Mouse (Mus musculus): Measurements from ENCODE around the gene Chchd2. TPM values are rescaled to one million over a fixed set of nuclear protein-coding genes. Genes with fewer than 3 reads are reported as not detected.
"Not testable (repeated sequence)": the region's sequence is repeated elsewhere in the genome, so short reads cannot be mapped to it uniquely, and the experiment has no call there.

The Chchd2 gene
- polyA plus RNA-seq, 1 experiment from 2014 or later = 847 TPM

DNA sequence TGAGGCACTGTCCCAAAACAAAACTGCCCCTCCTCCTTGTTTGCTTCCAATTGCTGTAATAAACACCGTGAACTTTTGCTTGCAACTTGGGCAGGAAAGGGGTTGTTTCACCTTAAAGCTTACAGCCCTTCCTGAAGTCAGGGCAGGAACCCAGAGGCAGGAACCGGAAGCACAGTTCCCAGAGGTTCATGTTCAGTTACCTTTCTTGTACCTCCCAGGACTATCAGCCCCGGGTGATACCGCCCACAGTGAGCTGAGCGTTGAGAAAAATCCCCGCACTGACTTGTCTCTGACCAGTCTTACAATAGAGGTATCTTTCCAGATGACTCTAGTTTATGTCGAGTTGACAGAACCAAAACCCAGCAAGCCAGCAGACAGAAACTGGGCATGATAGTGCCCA, 22.3 kb upstream of the Chchd2 start:
- Histone ChIP-seq H3K4me1 (0 out of 2 replicates have a peak, but pooled peaks cover 6% of the 10 kb centered on the region), H3K9ac (no peak overlapping the region), H3K4me3 (no peak overlapping the region), H3K36me3 (no peaks in the 10 kb centered on the region), H3K9me3 (no peaks in the 10 kb centered on the region), H3K4me2 (no peak overlapping the region), H3K27ac (no peak overlapping the region), H3K27me3 (no peaks in the 10 kb centered on the region)
- 78% methylated on average over 7 of the region's 7 CpGs for WGBS
- no peak for ATAC-seq (ENCODE audit: borderline replicate concordance, extremely low read depth, low FRiP score, low TSS enrichment)

DNA sequence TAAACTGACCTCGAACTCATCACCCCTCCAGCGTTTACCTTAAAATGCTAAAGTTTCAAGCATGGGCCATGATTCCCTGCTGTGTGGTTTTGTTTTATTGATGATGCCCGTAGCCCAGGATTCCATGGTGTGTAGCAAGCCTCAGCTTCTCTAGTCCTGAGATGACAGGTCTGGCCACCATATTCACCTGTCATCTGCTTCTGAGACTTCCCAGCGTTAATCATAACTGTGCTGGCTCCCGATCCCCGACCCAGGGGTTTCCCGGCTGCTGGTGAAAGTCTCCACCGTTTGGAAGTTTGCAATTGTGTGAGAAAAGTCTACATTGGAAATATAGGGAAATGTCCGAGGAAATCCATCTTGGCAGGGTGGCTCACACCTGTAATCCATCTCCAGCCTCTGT, 21.9 kb upstream of the Chchd2 start:
- ATAC-seq (ENCODE audit: borderline replicate concordance, extremely low read depth, low FRiP score, low TSS enrichment) = no peak
- Histone ChIP-seq H3K9ac (peak overlapping the region; percentile 67; the same call in 1 of the 2 replicates), H3K9me3 (no peaks in the 10 kb centered on the region), H3K27ac (no peak overlapping the region), H3K36me3 (no peaks in the 10 kb centered on the region), H3K4me2 (peak overlapping the region; percentile 92), H3K27me3 (no peaks in the 10 kb centered on the region), H3K4me1 (0 out of 2 replicates have a peak, but pooled peaks cover 6% of the 10 kb centered on the region), H3K4me3 (peak overlapping the region; percentile 66)
- WGBS = 64% methylated on average over 9 of the region's 9 CpGs

DNA sequence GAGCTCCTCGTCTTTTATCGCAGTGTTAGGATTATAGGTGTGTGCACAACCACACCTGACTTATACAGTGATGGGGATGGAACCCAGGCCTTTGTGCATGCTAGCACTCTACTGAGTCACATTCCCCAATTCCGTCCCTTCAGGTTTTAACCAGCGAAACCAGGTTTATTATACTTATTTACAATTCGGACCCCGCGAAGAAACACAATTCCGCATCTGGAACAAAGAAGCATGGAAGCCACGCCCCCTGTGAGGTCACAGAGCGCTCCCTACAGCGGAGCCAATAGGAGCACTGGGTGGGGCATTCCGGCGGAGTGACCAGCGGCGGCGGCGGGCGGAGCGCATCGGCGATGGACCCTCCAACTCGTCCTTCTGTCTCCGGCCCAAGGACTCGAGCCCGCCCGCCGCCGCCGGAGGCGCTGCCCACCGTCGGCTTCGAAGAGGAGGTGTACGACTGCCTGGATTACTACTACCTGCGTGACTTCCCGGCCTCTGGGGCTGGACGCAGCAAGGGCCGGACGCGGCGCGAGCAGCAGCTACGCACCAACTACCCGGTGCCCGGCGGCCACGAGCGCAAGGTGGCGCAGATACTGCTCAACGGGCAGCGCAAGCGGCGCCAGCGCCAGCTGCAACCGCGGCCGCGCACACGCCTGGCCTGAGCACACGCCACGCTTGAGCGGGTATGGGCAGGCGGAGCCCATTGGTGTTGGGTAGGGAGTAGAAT, 21.1 kb upstream of the Chchd2 start, which contains the start of gene Nupr1l:
Gene Nupr1l, plus strand, starts transcription at position 299 of the 724 bp plus-strand sequence.
- H3K4me1 ChIP-seq = 0 out of 2 replicates have a peak, but pooled peaks cover 6% of the 10 kb centered on the region
- no peaks in the 10 kb centered on the region for H3K9me3 ChIP-seq
- no peaks in the 10 kb centered on the region for H3K27me3 ChIP-seq
- H3K27ac ChIP-seq = peak within 1 kb of the TSS; percentile 85
- H3K9ac ChIP-seq = peak within 1 kb of the TSS; percentile 67
- peak within 1 kb of the TSS; percentile 66 for H3K4me3 ChIP-seq
- peak within 1 kb of the TSS; percentile 92 for H3K4me2 ChIP-seq
- peak; percentile 99 for ATAC-seq (ENCODE audit: borderline replicate concordance, extremely low read depth, low FRiP score, low TSS enrichment)
- under 1% methylated on average over 63 of the region's 63 CpGs for WGBS
- no peaks in the 10 kb centered on the region for H3K36me3 ChIP-seq

DNA sequence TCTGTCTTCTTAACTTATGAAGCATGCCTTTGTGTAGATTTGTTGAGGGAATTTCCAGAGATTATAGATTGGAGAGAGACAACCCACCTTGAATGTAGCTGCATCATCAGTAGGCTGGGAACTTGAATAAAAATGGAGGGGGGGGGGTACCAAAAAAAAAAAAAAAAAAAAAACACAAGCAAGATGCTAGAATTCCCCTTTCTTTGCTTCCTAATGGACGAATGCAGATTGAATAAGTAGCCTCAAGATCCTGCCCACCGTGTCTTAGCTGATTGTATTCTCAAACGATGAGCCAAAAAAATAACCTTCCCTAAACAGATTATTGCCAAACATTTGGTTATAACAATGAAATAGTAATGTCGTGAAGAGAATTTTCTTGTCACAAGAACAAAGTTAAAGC, 20.5 kb upstream of the Chchd2 start:
- H3K4me3 ChIP-seq = peak overlapping the region; percentile 66
- 0 out of 2 replicates have a peak, but pooled peaks cover 6% of the 10 kb centered on the region for H3K4me1 ChIP-seq
- peak overlapping the region; percentile 92 for H3K4me2 ChIP-seq
- H3K9ac ChIP-seq = peak overlapping the region; percentile 29
- no peaks in the 10 kb centered on the region for H3K9me3 ChIP-seq
- no peak for ATAC-seq (ENCODE audit: borderline replicate concordance, extremely low read depth, low FRiP score, low TSS enrichment)
- no peaks in the 10 kb centered on the region; the same call in 1 of the 2 replicates for H3K36me3 ChIP-seq
- no peak overlapping the region for H3K27ac ChIP-seq
- no peaks in the 10 kb centered on the region for H3K27me3 ChIP-seq
- 26% methylated on average over 4 of the region's 4 CpGs for WGBS

DNA sequence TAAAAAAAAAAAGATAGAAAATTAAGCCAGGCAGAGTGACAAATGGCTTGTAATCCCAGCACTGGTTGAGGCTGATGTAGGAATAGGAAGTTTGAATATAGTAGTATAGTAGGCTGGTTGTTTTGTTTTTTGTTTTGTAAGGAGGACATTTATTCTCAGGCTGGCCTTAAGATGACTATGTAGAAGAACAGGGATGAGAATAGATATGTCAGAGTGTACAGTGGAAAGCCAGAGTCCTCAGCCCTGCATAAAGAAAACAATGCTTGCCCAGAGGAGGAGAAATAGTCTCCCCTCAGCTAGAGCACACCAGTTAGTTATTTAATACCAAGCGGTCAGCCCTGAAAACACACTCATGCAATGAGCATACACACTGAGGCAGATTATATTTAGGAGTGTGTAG, 11.2 kb upstream of the Chchd2 start, which contains the start of gene Phkg1:
Gene Phkg1, minus strand, starts transcription at position 101 of the 400 bp plus-strand sequence.
- H3K36me3 ChIP-seq = peaks cover 7% of the 10 kb centered on the region; the same call in 1 of the 2 replicates
- no peaks in the 10 kb centered on the region; the same call in 1 of the 2 replicates for H3K27me3 ChIP-seq
- no peaks in the 10 kb centered on the region for H3K9me3 ChIP-seq
- no peak within 1 kb of the TSS for H3K4me2 ChIP-seq
- no peak within 1 kb of the TSS for H3K4me3 ChIP-seq
- peaks cover 10% of the 10 kb centered on the region for H3K4me1 ChIP-seq
- 93% methylated on average over 1 of the region's 1 CpGs for WGBS
- no peak within 1 kb of the TSS for H3K27ac ChIP-seq
- no peak within 1 kb of the TSS for H3K9ac ChIP-seq
- ATAC-seq (ENCODE audit: borderline replicate concordance, extremely low read depth, low FRiP score, low TSS enrichment) = no peak

DNA sequence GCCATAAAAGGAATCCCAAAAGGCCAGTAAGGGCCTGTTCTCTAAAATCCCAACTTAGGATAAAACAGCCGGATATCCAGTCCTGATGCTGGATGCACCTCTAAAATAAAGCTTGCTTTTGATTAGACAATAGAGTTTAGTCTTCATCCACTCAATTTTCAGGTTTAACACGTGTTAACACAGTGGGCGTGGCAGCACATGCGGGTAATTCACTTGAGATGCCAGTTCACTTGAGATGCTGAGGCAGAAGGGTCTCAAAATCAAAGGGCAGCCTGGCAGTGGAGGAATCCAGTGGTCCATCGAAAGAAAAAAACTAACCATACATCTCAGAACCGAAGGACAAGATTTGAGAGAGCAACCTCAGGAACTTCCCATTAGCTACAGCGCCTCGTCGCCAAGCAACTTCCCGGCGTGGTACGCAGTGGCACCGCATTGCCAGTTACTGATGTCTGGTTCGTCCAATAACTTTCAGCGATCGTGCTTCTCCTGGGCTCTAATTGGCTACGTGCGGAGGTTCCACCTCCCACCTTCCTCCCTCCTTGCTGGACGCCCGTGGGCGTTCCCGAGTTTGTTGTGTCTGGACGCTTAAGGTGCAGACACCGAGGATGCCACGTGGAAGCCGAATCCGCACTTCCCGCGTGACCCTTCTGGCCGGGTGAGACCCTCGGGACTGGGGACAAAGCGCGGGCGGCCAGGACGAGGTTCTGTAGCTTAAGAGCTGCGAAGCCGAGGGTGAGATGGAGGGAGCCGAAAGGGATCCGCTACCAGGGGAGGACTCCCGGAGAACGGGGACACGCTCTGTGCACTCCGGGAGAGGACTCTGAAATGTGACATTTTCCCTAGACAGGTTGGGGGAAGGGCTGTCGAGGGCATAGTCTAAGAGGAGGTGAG, 8.2 kb upstream of the Chchd2 start, which contains the start of gene Zbed5:
Gene Zbed5, plus strand, starts transcription at position 526 of the 891 bp plus-strand sequence.
- Histone ChIP-seq H3K9ac (peak within 1 kb of the TSS; percentile 65), H3K4me1 (peaks cover 10% of the 10 kb centered on the region), H3K36me3 (no peaks in the 10 kb centered on the region), H3K27ac (no peak within 1 kb of the TSS), H3K27me3 (no peaks in the 10 kb centered on the region; the same call in 1 of the 2 replicates), H3K4me2 (peak within 1 kb of the TSS; percentile 90), H3K4me3 (peak within 1 kb of the TSS; percentile 77), H3K9me3 (no peaks in the 10 kb centered on the region)
- 2% methylated on average over 44 of the region's 44 CpGs for WGBS
- peak; percentile 100 for ATAC-seq (ENCODE audit: borderline replicate concordance, extremely low read depth, low FRiP score, low TSS enrichment)

DNA sequence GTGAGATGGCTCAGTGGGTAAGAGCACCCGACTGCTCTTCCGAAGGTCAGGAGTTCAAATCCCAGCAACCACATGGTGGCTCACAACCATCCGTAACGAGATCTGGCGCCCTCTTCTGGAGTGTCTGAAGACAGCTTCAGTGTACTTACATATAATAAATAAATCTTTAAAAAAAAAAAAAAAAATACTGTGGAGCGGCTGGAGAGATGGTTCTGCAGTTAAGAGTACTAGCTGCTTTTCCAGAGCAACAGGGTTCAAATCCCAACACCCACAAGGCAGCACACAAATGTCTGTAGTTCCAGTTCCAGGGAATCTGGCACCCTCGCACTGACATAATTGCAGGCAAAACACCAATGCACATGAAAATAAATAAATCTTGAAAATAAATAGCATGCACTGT, 3.1 kb upstream of the Chchd2 start:
- not testable (repeated sequence) for H3K27ac ChIP-seq; H3K36me3 ChIP-seq; H3K27me3 ChIP-seq; H3K9me3 ChIP-seq; H3K9ac ChIP-seq; H3K4me2 ChIP-seq; ATAC-seq (ENCODE audit: borderline replicate concordance, extremely low read depth, low FRiP score, low TSS enrichment); H3K4me3 ChIP-seq
- 75% methylated on average over 7 of the region's 7 CpGs for WGBS
- peaks cover 17% of the 10 kb centered on the region for H3K4me1 ChIP-seq

DNA sequence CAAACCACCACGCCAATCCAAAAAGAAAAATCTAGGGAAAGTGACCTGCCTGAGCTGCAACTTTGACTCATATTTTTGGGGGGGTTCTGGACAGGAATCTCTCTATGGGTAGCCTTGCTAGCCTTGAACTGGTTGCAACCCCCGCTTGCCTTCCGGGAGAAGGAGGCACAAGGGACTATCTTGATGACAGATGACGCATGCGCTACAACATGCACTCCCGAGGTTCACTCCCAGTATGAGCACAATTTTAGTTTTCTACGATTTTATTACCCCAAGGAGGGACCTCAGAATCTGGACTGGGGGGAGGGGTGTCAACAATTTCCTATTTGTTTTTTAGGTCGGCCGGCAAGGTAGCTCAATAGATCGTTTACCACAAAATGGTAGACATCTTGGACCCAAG, 999 bp downstream of the Chchd2 start:
- Histone ChIP-seq H3K9me3 (no peaks in the 10 kb centered on the region), H3K4me2 (peak overlapping the region; percentile 70), H3K27me3 (no peaks in the 10 kb centered on the region), H3K9ac (peak overlapping the region; percentile 80), H3K27ac (no peak overlapping the region), H3K36me3 (peaks cover 24% of the 10 kb centered on the region), H3K4me3 (peak overlapping the region; percentile 68), H3K4me1 (peaks cover 16% of the 10 kb centered on the region)
- WGBS = 33% methylated on average over 10 of the region's 10 CpGs
- no peak for ATAC-seq (ENCODE audit: borderline replicate concordance, extremely low read depth, low FRiP score, low TSS enrichment)

DNA sequence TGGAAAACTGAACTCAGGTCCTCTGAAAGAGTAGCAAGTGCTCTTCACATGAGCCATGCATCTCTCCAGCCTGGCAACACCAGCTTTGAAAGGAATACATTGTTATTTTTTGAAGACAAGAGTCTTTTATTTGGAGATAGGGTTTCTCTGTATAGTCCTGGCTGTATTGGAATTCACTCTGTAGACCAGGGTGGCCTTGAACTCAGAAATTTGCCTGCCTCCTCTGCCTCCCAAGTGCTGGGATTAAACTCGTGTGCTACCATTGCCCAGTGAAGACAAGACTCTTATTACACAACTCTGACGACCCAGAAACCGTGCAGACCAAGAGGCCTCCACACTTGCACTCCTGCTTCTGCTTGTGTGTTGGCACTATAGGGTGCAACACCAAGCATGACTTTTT, 7.4 kb downstream of the Chchd2 start:
- ATAC-seq (ENCODE audit: borderline replicate concordance, extremely low read depth, low FRiP score, low TSS enrichment) = no peak
- WGBS = 70% methylated on average over 3 of the region's 3 CpGs

DNA sequence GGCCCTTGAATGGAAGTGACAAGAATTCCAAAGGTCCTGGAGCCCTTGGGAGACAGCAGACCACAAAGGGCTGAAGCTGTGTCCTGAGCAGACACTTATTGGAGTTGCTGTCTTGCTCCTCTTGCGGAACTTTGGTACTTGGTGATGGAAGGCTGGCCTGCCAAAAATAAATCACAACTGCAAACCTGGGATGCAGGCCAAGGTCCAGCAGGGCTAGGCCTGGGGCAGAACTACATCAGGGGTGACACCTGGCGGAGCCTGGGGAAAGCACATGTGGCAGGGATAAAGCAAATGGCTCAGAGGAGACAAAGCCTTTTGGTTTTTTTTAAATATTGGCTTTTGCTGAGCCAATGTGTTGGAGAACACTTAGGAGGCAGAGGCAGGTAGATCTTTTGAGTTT, 8.3 kb downstream of the Chchd2 start:
- Histone ChIP-seq H3K4me1 (no peaks in the 10 kb centered on the region), H3K4me3 (no peak overlapping the region), H3K4me2 (no peak overlapping the region), H3K27me3 (no peaks in the 10 kb centered on the region), H3K36me3 (peaks cover 29% of the 10 kb centered on the region), H3K9ac (no peak overlapping the region), H3K27ac (no peak overlapping the region), H3K9me3 (no peaks in the 10 kb centered on the region)
- WGBS = 32% methylated on average over 2 of the region's 2 CpGs
- ATAC-seq (ENCODE audit: borderline replicate concordance, extremely low read depth, low FRiP score, low TSS enrichment) = no peak; the same call in 1 of the 2 replicates

More for the DNA sequence above, 7.4 kb downstream of the Chchd2 start:
- no peaks in the 10 kb centered on the region for H3K4me1 ChIP-seq
- no peak overlapping the region for H3K4me2 ChIP-seq
- H3K27ac ChIP-seq = no peak overlapping the region
- H3K27me3 ChIP-seq = no peaks in the 10 kb centered on the region
- no peak overlapping the region for H3K9ac ChIP-seq
- peaks cover 36% of the 10 kb centered on the region for H3K36me3 ChIP-seq
- H3K4me3 ChIP-seq = no peak overlapping the region
- no peaks in the 10 kb centered on the region for H3K9me3 ChIP-seq

DNA sequence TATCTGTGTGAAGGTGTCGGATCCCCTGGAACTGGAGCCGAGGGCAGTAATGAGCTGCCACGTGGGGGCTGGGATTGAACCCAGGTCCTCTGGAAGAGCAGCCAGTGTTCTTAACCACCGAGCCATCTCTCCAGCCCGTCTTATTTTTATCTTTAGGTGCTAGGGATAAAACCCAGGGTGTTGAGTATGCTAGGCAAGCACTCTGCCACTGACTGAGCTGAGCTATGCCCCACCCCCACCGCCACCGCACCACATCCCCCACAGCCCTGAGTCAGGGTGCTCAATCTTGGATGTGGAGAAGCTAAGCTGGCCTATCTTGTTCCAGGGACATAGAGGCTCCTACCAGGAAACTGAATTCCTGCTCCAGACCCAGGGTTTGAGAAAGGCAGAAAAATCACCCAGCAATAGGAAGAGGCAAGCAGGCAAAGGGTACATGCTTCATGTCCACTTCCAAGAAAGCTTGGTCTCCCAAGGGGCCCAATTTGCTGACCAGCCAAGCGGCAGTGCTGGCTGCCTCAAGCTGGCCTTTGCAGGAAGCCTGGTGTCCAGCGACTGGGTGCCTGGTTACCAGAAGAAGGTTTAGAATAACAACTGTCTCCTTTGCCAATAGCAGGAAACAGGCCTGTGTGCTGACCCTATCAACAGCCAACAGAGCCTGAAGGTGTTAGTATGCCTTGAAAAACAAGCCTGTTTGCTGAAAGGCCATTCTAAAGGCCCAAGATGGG, 9.4 kb downstream of the Chchd2 start:
- H3K27me3 ChIP-seq = no peaks in the 10 kb centered on the region
- no peaks in the 10 kb centered on the region for H3K9me3 ChIP-seq
- no peak overlapping the region for H3K4me3 ChIP-seq
- 67% methylated on average over 9 of the region's 9 CpGs for WGBS
- no peak overlapping the region for H3K27ac ChIP-seq
- peaks cover 22% of the 10 kb centered on the region for H3K36me3 ChIP-seq
- H3K9ac ChIP-seq = no peak overlapping the region
- no peak for ATAC-seq (ENCODE audit: borderline replicate concordance, extremely low read depth, low FRiP score, low TSS enrichment)
- no peaks in the 10 kb centered on the region for H3K4me1 ChIP-seq
- H3K4me2 ChIP-seq = no peak overlapping the region
